Mouse (Mus musculus): ENCODE results near the gene Hist1h3d.
"Not testable (repeated sequence)": the region's sequence is repeated elsewhere in the genome, so short reads cannot be mapped to it uniquely, and the experiment has no call there.

Hist1h3d gene

DNA sequence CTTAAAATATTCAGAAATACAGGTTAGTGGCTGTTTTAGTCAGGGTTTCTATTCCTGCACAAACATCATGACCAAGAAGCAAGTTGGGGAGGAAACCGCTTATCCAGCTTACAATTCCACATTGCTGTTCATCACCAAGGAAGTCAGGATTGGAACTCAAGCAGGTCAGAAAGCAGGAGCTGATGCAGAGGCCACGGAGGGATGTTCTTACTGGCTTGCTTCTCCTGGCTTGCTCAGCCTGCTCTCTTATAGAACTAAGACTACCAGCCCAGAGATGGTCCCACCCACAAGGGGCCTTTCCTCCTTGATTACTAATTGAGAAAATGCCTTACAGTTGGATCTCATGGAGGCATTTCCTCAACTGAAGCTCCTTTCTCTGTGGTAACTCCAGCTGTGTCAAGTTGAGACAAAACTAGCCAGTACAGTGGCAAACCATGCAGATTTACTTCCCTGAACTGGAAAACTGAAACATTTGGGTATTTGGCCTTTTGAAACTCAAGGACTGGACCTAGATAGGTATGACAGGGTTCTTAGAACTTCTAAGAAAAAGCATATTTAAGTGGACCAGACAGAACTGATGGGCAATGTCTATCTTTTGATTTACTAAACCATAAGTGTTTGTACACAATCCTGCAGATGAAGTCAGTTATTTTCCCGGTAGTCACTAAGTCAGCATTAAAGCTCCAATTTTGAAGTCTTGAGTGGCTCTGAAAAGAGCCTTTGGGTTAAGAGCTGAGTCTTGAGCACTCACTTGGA, 33.2 kb upstream of the Hist1h3d start:
- not testable (repeated sequence) for DNase-seq (ENCODE audit: low read depth, low spot score)

DNA sequence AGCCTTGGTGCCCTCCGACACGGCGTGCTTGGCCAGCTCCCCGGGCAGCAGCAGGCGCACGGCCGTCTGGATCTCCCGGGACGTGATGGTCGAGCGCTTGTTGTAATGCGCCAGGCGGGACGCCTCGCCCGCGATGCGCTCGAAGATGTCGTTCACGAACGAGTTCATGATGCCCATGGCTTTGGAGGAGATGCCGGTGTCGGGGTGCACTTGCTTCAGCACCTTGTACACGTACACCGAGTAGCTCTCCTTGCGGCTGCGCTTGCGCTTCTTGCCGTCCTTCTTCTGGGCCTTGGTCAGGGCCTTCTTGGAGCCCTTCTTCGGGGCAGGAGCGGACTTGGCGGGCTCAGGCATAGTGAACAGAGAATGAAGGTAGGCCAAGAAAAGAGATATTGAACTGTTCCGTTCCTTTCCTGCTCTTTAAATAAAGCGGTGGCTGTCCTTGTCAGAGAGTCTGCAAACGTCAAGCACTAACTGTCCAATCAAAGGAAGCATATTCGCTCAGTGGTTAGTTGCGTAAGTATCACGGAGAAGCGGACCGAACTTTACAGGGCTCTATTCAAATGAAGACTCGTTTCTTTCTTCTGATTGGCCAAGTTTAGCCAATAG, 32.5 kb upstream of the Hist1h3d start, which contains the start of gene Hist1h2bh:
Gene Hist1h2bh (minus strand): TSS at position 394 of the 609 bp plus-strand sequence.
- not testable (repeated sequence) for DNase-seq (ENCODE audit: low read depth, low spot score)

DNA sequence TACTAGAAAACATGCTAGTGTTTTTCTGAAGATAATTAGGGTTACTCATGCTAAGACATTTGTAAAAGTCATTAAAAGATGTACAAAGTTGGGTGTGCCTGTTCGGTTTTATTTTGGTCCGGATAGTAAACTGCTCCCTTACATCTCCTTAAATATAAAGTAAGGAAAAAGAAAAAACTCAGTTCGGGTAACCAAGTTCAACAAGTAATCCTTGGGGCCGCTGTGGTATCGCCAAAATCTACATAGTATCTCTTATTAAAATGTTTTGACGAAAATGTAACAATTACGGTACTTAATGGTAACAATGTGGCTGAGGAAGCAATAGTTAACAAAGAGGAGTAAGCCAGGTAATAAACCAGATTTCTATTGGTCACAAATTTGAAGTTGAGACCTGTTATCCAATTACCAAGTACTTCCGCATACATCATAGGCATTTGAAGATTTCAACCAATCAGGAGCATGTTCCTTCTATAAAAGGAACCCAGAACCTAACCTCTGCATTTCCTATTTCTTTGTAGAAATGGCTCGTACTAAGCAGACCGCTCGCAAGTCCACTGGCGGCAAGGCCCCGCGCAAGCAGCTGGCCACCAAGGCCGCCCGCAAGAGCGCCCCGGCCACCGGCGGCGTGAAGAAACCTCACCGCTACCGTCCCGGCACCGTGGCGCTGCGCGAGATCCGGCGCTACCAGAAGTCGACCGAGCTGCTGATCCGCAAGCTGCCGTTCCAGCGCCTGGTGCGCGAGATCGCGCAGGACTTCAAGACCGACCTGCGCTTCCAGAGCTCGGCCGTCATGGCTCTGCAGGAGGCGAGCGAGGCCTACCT, 31.4 kb upstream of the Hist1h3d start, which contains the start of gene Hist1h3f:
Gene Hist1h3f (plus strand): TSS at position 88 of the 822 bp plus-strand sequence.
- peak; percentile 89 for DNase-seq (ENCODE audit: low read depth, low spot score)

GRCm38 (mm10) chr13:23544787-23545120, 30.8 kb upstream of the Hist1h3d start:
- not testable (repeated sequence) for DNase-seq (ENCODE audit: low read depth, low spot score)

DNA sequence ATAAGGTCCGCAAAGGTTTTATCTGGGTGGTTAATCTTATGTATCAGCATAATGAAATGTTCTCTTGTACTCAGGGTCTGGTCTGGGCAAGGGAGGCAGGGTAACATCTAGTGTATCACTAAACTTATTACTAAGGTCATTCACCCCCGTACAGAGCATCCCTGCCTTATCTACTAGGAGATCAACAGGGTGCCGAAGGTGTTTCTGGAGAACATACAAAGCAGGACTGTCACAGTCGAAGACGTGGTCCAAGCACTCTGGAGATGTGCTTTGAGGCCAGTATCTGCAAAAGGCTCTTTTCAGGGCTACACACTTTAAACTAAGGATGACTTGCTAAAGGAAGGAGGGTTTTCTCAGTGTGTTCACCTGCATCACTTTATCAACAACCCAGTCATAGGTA, 28.9 kb upstream of the Hist1h3d start:
- DNase-seq (ENCODE audit: low read depth, low spot score) = no peak

GRCm38 (mm10) chr13:23550761-23551145, 24.8 kb upstream of the Hist1h3d start:
- DNase-seq (ENCODE audit: low read depth, low spot score) = no peak

GRCm38 (mm10) chr13:23551146-23551834, 24.3 kb upstream of the Hist1h3d start, which contains the start of gene Hist1h4f:
TSS of gene Hist1h4f (minus strand) at chr13:23551648.
- DNase-seq (ENCODE audit: low read depth, low spot score) = peak; percentile 82

DNA sequence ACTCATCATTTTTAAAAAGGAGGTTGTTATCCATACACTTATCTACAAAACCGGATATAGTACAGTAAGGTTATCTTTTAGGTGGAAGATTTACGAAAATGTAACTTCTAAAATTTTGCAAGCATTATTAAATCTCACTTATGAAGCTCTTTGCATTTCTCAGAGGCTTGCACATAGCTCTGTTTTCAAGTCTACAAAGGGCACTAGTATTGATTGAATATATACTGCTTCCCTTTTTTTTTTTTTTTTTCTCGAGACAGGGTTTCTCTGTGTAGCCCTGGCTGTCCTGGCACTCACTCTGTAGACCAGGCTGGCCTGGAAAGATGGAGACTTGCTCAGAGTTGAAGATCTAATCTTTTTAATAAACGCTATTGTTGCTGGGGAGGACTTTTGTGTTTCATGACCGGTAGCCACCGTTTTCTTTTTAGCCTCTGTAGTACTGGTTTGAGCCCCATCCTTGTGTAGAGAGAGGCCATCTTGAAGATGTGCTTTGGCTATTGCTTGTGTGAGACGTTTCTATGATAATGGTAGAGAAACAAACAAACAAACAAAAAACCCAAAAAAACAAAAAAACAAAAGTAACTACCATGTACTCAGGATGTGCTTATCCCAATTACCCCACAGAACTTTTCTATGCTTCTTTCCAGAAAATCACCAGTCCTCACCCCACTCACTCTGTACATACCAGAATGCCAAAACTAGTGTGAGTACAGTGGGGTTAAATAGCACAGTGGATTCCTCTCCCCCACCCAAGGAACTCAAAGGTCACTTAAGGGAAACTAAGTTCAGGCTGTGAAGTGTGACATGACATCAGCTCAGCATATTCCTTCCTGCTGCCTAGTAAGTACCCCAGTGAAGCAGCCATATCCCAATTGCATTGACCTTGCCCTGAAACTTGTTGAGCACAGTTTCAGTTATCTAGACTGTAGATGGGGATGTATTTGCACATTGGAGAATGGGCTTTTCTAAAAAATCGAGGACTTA, 23.3 kb upstream of the Hist1h3d start:
- DNase-seq (ENCODE audit: low read depth, low spot score) = no peak

DNA sequence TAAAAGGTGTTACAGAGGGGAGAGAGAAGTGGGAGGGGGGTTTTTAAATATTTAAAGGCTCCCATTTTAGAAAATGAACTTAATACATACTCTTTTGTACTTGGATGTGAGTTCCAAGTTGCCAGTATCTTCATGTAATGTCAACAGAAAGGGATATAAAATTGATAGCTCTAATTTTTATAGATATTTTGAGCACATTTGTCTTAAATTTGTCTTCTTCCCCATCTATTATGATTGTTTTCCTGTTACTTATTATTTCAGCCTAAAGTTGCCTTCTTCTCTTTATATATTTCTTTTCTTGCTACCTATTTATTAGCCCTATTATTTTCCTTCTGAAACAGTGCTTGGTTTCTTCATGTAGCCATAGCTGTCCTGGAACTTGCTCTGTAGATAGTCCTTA, 22.6 kb upstream of the Hist1h3d start, which contains the start of gene Hist1h1d:
Gene Hist1h1d (plus strand): TSS at position 301 of the 400 bp plus-strand sequence.
- no peak for DNase-seq (ENCODE audit: low read depth, low spot score)

DNA sequence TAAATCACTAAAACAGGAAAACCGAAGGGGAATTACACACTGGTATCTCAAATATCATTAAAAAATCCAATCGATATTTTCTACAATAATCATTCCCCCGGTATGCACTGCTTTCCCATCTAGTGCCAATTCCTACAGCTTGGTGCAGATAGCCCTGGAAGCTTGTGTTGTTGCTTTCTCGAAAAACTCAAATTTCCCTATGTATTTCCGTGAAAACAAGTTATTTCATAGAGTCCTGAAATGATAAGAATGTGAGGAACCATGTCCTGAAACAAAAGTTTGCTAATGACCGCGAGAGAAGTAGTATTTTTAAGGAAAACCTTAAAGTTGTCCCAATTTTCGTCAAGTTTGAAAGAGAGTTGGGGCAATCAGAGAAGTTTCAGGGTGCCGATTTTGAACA, 21.2 kb upstream of the Hist1h3d start:
- no peak for DNase-seq (ENCODE audit: low read depth, low spot score)

GRCm38 (mm10) chr13:23554925-23555838, 20.4 kb upstream of the Hist1h3d start:
- DNase-seq (ENCODE audit: low read depth, low spot score) = no peak

GRCm38 (mm10) chr13:23555839-23556416, 19.6 kb upstream of the Hist1h3d start:
- no peak for DNase-seq (ENCODE audit: low read depth, low spot score)

- no peak for DNase-seq (ENCODE audit: low read depth, low spot score)
Observed at GRCm38 (mm10) chr13:23556906-23557305, 18.7 kb upstream of the Hist1h3d start.

DNA sequence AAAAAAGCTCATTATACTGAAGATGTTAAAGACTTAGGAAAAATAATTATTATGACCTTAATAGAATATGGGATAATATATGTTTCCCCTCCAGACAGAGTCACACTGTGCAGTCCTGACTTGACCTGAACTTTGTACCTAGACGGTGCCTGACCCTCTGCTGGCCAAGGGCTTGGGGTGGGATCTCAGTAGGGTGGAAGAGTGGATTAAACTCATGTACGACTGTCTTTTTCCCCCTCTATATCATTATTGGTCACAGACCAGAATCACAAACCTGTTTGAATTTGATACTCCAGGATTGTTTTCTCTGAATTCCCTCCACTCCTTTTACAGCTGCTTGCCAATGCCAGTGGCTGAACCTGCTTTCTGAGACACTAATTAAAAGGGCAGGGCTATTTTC, 14.9 kb upstream of the Hist1h3d start:
- DNase-seq (ENCODE audit: low read depth, low spot score) = not testable (repeated sequence)

- not testable (repeated sequence) for DNase-seq (ENCODE audit: low read depth, low spot score)
Observed at GRCm38 (mm10) chr13:23561531-23561882, 14.1 kb upstream of the Hist1h3d start.

DNA sequence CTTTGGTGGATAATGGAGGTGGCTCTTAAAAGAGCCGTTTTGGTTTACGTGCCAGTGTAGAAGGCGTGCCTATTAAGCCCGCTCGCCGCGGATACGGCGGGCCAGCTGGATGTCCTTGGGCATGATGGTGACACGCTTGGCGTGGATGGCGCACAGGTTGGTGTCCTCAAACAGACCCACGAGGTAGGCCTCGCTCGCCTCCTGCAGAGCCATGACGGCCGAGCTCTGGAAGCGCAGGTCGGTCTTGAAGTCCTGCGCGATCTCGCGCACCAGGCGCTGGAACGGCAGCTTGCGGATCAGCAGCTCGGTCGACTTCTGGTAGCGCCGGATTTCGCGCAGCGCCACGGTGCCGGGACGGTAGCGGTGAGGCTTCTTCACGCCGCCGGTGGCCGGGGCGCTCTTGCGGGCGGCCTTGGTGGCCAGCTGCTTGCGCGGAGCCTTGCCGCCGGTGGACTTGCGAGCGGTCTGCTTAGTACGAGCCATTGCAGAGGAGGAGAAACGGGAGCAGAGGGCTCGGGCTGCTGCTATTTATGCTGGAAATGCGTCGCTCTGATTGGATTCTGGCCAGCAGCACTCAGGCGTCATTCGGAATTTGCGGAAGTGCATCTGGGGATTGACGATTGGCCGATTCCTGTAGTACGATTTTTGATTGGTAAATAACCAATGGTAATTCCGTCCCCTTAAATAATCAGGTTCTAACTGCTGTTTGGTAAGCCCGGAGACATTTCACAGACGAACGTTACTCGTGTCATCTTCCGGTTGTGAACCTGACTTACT, 13.5 kb upstream of the Hist1h3d start, which contains the start of gene Hist1h3e:
Gene Hist1h3e (minus strand): TSS at position 487 of the 777 bp plus-strand sequence.
- peak; percentile 95 for DNase-seq (ENCODE audit: low read depth, low spot score)

GRCm38 (mm10) chr13:23562699-23563462, 12.7 kb upstream of the Hist1h3d start:
- DNase-seq (ENCODE audit: low read depth, low spot score) = peak; percentile 54
